Mouse (Mus musculus) megakaryocyte, embryonic 14.5 days (primary cell): Measurements from ENCODE around the gene Gm20388.
"Not testable (repeated sequence)": the region's sequence is repeated elsewhere in the genome, so short reads cannot be mapped to it uniquely, and the experiment has no call there.

Experiments used
- FLI1 ChIP-seq: IDR thresholded peaks from 2 replicates; pipeline ENCODE4 v1.6.1; 2012; ENCODE audit warnings: low read length, inconsistent platforms, mixed read lengths
- GATA1 ChIP-seq: IDR thresholded peaks from 3 replicates; pipeline ENCODE4 v1.6.1; 2012; ENCODE audit warnings: mixed read lengths, low read length, inconsistent platforms, borderline replicate concordance

GRCm38 (mm10) chr8:123429722-123430013 lies 3519.0 kb downstream of the Gm20388 start:
- TF ChIP-seq GATA1, FLI1: not testable (repeated sequence)
